Mouse (Mus musculus): ENCODE measurements around the gene Cnnm4.
A peak's percentile ranks its signal among the peaks of the same experiment; 100 is the strongest.
"Not testable (repeated sequence)": the region's sequence is repeated elsewhere in the genome, so short reads cannot be mapped to it uniquely, and the experiment has no call there.

Gene Cnnm4

GRCm38 (mm10) chr1:36518259-36518658 is 46.8 kb downstream of the Cnnm4 start:
- DNase-seq: no peak

GRCm38 (mm10) chr1:36519626-36520025 is 48.2 kb downstream of the Cnnm4 start:
- DNase-seq: no peak

DNA sequence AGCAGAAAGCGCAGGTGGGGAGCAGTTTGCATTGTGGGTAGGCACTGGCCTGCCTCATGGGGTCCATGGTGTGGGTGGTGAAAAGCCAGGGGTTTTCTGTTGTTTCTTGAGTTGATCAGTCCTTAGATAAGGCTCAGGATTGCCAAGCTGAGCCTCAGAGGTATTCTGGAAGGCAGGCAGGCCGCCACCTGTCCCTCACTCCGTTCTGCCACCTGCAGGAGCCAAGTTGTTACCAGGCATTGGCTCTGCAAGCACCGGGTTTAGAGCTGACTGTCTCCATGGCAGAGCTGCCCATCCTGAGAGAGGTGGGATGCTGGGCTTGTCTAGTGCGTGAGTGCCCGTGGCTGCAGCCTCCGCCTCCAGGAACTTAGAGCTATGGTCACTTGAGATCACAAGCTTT is 50.8 kb downstream of the Cnnm4 start:
- DNase-seq: no peak

DNA sequence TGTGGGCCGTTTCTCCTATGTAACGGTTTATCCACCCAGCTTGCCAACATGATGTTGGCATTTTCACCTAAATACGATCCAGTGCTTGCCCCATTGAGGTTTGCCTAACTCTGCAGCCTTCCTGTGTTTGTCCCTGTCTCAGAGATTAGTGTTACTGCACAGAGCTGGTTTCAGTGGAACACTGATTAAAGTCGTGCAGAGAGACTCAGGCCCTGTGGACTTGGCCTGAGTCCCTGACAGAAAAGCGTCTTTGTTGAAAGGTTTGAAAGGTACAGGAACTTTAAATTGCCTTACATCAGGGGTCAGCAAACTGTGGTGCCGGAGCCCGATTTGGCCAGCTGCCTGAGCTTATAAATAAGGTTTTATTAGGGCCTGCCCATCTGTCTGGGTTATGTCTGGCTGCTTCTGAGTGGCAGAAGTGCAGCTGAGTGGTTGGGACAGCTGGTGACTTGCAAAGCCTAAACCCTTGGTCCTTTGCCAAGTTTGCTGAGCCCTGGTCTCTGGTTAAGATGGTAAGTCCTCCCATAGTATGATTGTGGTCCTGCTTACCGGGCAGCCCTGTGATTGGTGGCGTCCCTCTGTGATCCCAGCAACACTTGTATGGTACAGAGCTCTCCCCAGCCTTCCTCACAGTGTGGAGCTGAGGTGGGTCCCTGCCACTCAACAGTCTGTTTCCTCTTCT is 52.1 kb downstream of the Cnnm4 start:
- no peak for DNase-seq

- DNase-seq: no peak
Measured at GRCm38 (mm10) chr1:36524058-36524457, 52.6 kb downstream of the Cnnm4 start.

DNA sequence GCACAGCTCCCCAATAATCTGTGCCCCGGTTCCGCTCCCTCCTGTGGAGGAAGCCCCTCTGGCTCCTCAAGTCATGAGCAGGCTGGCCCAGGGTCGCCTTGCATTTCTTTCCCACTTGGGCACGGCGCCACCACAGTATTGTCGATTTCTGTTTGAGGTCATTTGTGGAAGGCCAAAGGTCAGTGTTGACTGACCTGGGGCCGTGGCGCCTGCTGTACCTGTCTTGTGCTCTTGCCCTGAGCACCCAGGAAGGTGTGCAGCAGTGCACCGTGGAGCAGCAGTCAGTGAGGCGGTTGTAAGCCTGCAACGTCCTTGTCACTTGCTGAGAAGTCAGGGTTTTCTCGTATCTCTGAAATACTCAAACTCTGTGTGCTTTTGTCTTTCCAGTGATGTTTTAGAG is 54.4 kb downstream of the Cnnm4 start:
- no peak for DNase-seq

GRCm38 (mm10) chr1:36526903-36527302 is 55.5 kb downstream of the Cnnm4 start:
- DNase-seq: no peak

- DNase-seq: no peak
Measured at GRCm38 (mm10) chr1:36528351-36528750, 56.9 kb downstream of the Cnnm4 start.

DNA sequence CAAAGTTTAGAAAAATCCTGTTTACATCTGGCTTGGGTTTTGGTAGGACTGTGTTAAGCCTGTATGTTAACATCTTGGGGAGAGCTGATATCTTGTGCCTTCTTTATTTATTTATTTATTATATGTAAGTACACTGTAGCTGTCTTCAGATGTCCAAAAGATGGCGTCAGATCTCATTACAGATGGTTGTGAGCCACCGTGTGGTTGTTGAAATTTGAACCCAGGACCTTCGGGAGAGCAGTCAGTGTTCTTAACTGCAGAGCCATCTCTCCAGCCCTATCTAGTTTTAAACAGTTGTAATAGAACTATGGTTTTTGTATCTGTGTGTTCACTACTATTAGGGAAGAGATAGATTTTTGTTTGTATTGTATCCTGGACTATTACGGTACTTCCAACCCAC is 57.9 kb downstream of the Cnnm4 start:
- no peak for DNase-seq

GRCm38 (mm10) chr1:36529875-36530274 is 58.5 kb downstream of the Cnnm4 start:
- no peak for DNase-seq

DNA sequence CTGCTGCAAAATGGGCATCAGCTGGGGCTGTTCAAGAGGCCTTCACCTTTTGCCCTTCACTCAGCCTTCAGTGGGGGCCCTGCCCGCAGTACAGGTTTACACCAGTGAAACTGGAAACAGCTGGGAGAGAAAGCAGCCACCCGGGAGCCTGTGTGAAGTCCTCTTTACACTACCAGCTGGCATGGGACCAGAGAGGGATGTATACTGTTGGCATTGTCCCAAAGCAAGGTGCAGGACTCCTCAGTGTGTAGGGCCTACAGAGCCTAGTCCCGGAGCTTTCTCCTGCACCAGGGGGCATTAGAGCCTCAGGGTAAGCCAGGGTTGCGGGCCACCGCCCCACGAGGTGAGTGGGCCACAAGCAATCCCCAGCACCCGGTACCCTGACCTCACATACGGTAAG is 59.1 kb downstream of the Cnnm4 start:
- no peak for DNase-seq

DNA sequence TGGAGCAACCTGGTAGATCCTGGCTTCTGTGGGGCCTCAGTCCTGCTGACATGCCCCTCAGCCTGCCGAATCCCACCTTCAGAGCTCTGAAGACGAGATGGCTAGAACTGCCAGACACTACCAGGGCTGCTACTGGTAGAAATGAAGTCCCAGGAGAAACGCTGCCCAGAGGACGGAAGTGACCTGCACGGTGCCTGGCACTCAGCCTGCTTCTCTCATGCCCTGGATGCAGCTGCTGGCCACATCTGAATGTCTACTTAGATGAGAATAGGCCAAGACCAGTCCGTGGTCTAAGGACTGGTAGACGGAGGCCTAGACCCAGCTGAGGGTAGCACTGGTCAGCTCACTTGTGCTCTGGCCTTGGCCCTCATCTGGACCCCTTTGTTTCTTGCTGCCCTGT is 59.5 kb downstream of the Cnnm4 start:
- no peak for DNase-seq

GRCm38 (mm10) chr1:36531461-36531860 is 60.0 kb downstream of the Cnnm4 start:
- no peak for DNase-seq

GRCm38 (mm10) chr1:36533546-36533945 is 62.1 kb downstream of the Cnnm4 start:
- DNase-seq: no peak

DNA sequence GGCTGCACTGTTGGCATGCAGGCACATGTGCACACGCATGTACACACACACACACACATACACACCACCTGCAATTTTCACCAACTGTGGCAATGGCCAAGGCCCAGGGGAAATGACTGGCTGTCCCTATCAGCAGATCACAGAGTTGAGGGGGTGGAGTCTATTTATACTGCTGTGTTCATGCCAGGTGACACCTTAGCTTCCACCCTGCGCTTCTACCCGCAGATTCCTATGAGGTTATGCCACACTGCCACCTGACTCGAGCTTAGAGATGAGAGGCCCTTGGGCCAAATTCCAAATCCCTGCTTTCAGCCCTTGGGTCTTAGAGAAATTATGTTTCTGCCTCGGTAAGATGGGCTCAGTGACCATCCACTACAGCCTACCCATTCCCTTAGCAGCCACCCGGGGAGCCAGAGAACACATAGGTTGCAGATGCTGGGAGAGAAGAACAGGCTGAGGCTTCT is 63.2 kb downstream of the Cnnm4 start:
- DNase-seq: no peak

- peak; percentile 75 for DNase-seq
Measured at GRCm38 (mm10) chr1:36535477-36536396, 64.3 kb downstream of the Cnnm4 start.

GRCm38 (mm10) chr1:36536397-36536728 is 64.9 kb downstream of the Cnnm4 start:
- no peak for DNase-seq

GRCm38 (mm10) chr1:36536783-36537182 is 65.4 kb downstream of the Cnnm4 start, which contains the start of gene Ankrd23:
Ankrd23 (minus strand) TSS chr1:36536883.
- not testable (repeated sequence) for DNase-seq

GRCm38 (mm10) chr1:36538727-36539126 is 67.3 kb downstream of the Cnnm4 start:
- DNase-seq: no peak

DNA sequence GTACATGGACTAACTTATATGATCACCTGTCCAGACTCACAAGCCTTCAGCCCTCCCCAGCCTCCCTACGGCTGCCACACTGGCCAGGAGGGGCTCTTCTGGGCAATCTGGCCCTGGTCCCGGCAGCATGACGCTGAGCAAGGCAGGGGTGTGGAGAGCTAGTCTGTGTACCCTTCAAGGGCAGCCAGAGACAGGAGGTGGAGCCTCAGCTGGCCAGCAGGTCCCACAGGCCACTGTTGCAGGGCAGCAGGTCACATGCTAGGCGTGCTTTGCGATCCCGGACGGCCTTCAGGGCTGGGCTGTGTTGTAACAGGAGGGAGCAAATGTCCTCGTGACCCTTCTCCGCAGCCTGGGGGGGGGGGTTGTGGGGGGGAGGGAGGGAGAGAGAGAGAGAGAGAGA is 67.8 kb downstream of the Cnnm4 start, which contains the start of gene Gm42417:
Gm42417 (minus strand) TSS at position 244 of the 400 bp plus-strand sequence.
- DNase-seq: no peak

- no peak for DNase-seq
Measured at GRCm38 (mm10) chr1:36540132-36540531, 68.7 kb downstream of the Cnnm4 start.

- no peak for DNase-seq
Measured at GRCm38 (mm10) chr1:36540807-36541206, 69.4 kb downstream of the Cnnm4 start.

DNA sequence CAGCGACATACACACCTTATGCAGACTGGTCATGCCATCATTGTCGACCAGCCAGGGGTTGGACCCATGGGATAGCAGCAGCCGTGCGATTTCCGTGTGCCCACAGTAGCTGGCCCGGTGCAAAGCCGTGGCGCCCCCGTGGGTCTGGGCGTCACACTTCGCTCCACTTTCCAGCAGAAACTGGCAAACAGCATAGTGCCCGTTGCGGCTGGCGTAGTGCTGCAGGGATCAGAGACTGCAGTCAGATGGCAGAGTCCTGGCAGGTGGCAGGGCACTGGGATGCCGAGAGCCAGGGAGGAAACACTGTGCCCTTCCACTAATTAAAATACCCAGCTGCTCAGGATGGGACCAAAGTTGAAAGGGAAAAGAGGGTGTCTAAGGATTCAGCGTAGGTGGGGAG is 70.4 kb downstream of the Cnnm4 start:
- DNase-seq: peak; percentile 76

- DNase-seq: no peak
Measured at GRCm38 (mm10) chr1:36542925-36543324, 71.5 kb downstream of the Cnnm4 start.
